Mouse (Mus musculus) G1E (cell line): ENCODE data around the gene Hoxb7.

Source experiments
- CTCF ChIP-seq: IDR thresholded peaks from 2 replicates; pipeline ENCODE4 v1.5.1; 2012; ENCODE audit warnings: low read depth, low read length, inconsistent platforms, mixed read lengths
- GATA1 ChIP-seq: IDR thresholded peaks from 2 replicates; pipeline ENCODE4 v1.6.1; 2012; ENCODE audit warnings: borderline replicate concordance, low read length, inconsistent platforms, mixed read lengths
- GATA2 ChIP-seq: IDR thresholded peaks from 2 replicates; pipeline ENCODE4 v1.6.1; 2012; ENCODE audit warnings: low read depth, low read length, inconsistent platforms, borderline replicate concordance
- TAL1 ChIP-seq: conservative IDR thresholded peaks from 2 replicates; pipeline ENCODE4 v1.6.1; 2012; ENCODE audit warnings: low read depth, low read length, inconsistent platforms, mixed read lengths

DNA sequence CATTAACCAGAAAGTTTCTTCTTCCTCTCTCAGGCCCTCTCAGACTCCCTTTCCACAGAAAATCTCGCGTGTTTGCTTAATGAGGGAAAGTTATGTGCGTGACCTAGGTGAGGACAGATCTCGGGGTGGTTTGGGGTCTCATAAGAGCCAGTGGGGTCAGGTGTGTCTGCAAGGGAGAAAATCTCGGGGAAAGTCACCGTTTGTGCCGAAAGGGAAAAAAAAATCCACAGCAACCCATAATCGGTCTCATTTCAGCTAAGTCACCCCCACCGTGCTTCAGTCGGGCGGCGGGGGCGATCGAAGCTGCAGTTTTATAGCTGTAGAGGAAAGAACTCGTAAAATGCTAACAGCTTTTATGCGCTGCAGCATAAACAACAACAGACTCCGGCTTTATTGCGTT lies 5.0 kb upstream of the Hoxb7 start:
- TF ChIP-seq CTCF (no peak), GATA1 (no peak), TAL1 (no peak), GATA2 (no peak)
